Mouse (Mus musculus) neural tube, embryonic 13.5 days (tissue): ENCODE measurements at regions not wholly inside any gene's neighbourhood (a gene's known extent, or its start where the extent isn't known, plus 50 kb on each side); places are given as distances from the start of the nearest gene placed in this dataset.

ENCODE experiments used
- ATAC-seq: fragments of 200-750 bp; cut with Nextera tagmentation; 2 replicates; pipeline ENCODE4 v1.8.0; 2017; ENCODE audit warnings: low read depth, mild to moderate bottlenecking, moderate TSS enrichment, moderate library complexity
- H3K27ac ChIP-seq: fragments of 300-500 bp; sonication (generic); replicated peaks from 2 replicates; pipeline ENCODE4 v1.5.1; 2015; ENCODE audit warnings: moderate library complexity, mild to moderate bottlenecking, inconsistent platforms
- H3K27me3 ChIP-seq: fragments of 300-500 bp; sonication (generic); 2 replicates; pipeline ENCODE4 v1.6.1; 2015; ENCODE audit warnings: mild to moderate bottlenecking, inconsistent platforms
- H3K36me3 ChIP-seq: fragments of 300-500 bp; sonication (generic); 2 replicates; pipeline ENCODE4 v1.6.1; 2015; ENCODE audit warnings: mild to moderate bottlenecking, inconsistent platforms
- H3K4me1 ChIP-seq: fragments of 300-500 bp; sonication (generic); replicated peaks from 2 replicates; pipeline ENCODE4 v1.6.1; 2015; ENCODE audit warnings: inconsistent platforms
- H3K4me2 ChIP-seq: fragments of 300-500 bp; sonication (generic); 2 replicates; pipeline ENCODE4 v1.6.1; 2015; ENCODE audit warnings: inconsistent platforms, mild to moderate bottlenecking, moderate library complexity
- H3K4me3 ChIP-seq: fragments of 300-500 bp; sonication (generic); 2 replicates; pipeline ENCODE4 v1.5.1; 2015; ENCODE audit warnings: mild to moderate bottlenecking, inconsistent platforms
- H3K9ac ChIP-seq: fragments of 300-500 bp; sonication (generic); 2 replicates; pipeline ENCODE4 v1.6.1; 2015; ENCODE audit warnings: moderate library complexity, mild to moderate bottlenecking, inconsistent platforms
- H3K9me3 ChIP-seq: fragments of 300-500 bp; sonication (generic); 2 replicates; pipeline ENCODE4 v1.6.1; 2016; ENCODE audit warnings: inconsistent platforms
- WGBS: fragments of 180-500 bp; shearing (Covaris S2); methylation state at CpG from one replicate; pipeline ENCODE4 v1.1.7; 2015; 5-methylcytosine and 5-hydroxymethylcytosine counted together

DNA sequence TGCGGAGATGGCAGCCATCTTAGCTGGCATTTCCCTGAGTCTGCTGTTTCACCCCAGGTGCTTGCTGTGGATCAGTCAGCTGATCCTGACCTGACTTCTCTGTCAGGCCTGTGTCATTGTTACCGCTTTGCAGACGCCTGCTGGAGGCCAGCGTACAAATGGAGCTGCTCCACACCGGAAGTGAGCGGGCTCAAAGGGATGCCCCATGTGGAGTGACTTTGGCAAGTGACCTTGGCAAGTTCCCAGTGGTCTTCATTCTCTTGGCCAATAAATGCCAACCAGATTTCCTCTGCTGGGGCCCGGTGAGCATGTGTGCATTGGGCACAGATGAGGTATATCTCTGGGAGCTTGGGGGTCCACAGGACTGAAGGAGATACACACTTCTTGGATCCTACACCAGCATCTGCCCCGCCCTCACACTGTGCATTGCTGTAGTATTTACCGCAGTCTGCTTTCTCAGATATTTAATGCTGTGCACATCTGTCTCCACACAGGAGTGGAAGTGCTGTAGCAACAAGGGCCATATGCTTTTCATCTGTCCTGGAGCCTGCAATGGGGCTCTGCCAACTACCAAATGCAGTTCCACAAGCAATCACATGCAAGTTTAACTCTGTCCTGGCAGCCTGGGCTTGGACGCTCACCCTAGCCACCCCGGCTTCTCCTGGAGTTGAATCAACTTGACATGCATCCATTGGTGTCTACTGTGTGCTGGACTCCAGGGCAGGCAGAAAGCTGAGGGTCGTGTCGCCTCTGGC, 202.7 kb downstream of the Cdh26 start:
- no peak overlapping the region for H3K4me2 ChIP-seq
- no peaks in the 10 kb centered on the region for H3K9me3 ChIP-seq
- H3K36me3 ChIP-seq, result no peaks in the 10 kb centered on the region
- peaks cover 43% of the 10 kb centered on the region for H3K4me1 ChIP-seq
- 76% methylated on average over 13 of the region's 13 CpGs for WGBS
- no peak overlapping the region for H3K27ac ChIP-seq
- no peak overlapping the region for H3K9ac ChIP-seq
- H3K27me3 ChIP-seq, result no peaks in the 10 kb centered on the region
- peak; percentile 6; the same call in 1 of the 2 replicates for ATAC-seq
- no peak overlapping the region for H3K4me3 ChIP-seq

DNA sequence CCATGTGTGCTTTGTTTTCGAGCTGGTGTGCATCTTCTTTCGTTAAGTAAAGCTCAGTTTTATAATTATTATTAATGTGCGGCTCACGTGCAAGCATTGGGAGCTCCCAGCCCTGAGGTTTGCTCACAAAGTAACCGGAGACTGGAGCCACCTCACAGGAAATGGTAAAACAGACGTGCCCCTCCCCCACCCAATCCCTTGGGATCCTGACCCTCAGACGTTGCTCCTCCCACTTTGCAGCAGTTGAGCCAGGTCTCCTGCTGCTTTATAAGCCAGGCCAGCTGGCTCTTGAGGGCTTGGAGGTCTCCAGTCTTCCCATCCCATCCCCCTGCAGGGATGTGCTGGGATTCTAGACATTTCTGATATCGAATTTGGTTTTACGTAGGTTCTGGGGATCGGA, 203.8 kb downstream of the Cdh26 start:
- H3K27me3 ChIP-seq, result no peaks in the 10 kb centered on the region
- no peak overlapping the region for H3K4me2 ChIP-seq
- peaks cover 42% of the 10 kb centered on the region for H3K4me1 ChIP-seq
- H3K4me3 ChIP-seq, result no peak overlapping the region
- WGBS, result 43% methylated on average over 10 of the region's 10 CpGs
- no peaks in the 10 kb centered on the region for H3K9me3 ChIP-seq
- H3K9ac ChIP-seq, result no peak overlapping the region
- no peaks in the 10 kb centered on the region for H3K36me3 ChIP-seq
- no peak overlapping the region for H3K27ac ChIP-seq
- no peak for ATAC-seq

DNA sequence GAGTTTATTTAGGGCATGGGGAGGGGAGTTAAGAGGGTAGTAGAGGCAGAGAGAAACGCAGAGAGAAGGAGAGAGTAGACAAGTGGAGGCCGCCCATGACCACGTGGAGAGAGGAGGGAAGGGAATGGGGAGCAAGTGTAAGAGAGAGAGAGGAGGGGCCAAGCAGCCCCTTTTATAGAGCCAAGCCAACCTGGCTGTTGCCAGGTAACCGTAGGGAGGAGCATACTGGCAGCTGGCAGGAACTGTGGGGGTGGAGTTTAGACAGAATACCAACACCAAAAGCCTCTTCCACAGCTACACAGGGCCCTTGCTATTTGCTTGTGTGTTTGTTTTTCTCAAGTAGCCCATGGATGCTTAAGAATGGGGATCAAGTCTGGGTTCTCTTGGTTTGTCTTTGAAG, 205.4 kb downstream of the Cdh26 start:
- WGBS, result 29% methylated on average over 4 of the region's 4 CpGs
- H3K4me1 ChIP-seq, result peaks cover 42% of the 10 kb centered on the region
- no peaks in the 10 kb centered on the region for H3K9me3 ChIP-seq
- H3K27me3 ChIP-seq, result no peaks in the 10 kb centered on the region
- H3K9ac ChIP-seq, result no peak overlapping the region
- H3K4me3 ChIP-seq, result no peak overlapping the region
- ATAC-seq, result peak; percentile 60; the same call in 1 of the 2 replicates
- H3K4me2 ChIP-seq, result no peak overlapping the region
- H3K27ac ChIP-seq, result no peak overlapping the region
- no peaks in the 10 kb centered on the region for H3K36me3 ChIP-seq

DNA sequence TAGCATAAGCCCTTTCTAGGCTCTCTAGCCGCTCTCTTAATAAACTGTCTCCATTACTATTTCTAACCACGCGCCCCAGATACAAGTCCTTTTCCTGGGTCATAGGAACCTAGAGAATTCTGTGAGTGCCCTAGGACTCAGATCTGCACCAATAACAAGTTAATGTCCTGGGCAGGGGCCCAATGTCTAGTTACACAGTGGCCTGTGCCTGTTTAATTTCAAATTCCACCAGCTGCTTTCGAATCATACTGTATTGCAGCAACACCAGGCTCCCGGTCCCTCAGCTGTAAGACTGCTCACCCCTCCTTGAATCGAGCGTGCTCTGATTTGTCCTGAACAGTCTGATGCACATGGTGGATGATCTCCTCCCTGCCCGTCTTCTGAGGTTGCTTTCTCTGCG, 206.6 kb downstream of the Cdh26 start:
- Histone ChIP-seq H3K27me3 (no peaks in the 10 kb centered on the region), H3K4me3 (no peak overlapping the region), H3K4me2 (no peak overlapping the region), H3K4me1 (peaks cover 41% of the 10 kb centered on the region), H3K9ac (no peak overlapping the region), H3K9me3 (no peaks in the 10 kb centered on the region), H3K36me3 (no peaks in the 10 kb centered on the region), H3K27ac (no peak overlapping the region)
- ATAC-seq, result no peak
- WGBS, result 91% methylated on average over 9 of the region's 9 CpGs

DNA sequence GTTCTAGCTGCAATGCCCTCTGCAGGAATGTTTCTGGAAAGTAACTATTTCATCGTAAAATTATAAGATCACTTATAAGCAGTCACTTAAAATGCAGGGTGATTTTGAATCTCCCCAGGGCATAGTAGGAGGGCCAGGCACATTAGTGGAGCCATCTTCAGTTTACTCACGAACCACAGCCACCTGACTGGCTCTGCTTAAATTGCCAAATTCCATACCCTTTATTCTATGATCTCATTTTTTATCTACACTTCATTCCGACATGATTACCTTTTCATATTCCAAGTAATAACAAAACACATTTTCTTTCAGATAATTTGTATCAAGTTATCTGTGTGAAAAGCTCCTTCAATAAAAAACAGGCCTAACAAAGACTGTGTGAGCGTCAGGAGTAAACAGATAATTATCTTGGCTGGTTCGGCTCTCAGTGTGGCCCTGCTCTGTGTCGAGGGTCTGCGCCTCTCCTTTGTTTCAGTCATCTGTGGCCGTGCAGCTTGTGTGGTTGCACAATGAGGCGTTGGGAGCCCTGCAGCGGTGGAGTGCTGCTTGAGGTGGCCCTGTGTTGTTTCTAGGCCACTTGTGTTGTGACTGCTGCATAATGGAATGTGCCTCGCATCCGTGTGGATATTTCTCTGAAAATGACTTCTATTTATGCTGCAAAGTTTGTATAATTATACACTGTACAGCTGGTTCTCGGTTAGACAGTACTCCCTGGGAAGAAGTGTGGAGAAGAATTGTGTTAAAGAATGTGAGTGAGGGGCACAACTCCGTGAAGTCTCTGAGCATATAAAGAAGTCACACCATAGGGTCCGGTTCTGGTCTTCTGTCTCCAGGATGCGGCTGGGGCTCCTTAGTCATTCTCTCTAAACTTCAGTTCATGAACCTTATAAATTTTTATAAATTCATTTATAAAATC, 212.1 kb downstream of the Cdh26 start:
- no peak overlapping the region for H3K9ac ChIP-seq
- WGBS, result 34% methylated on average over 16 of the region's 16 CpGs
- peaks cover 11% of the 10 kb centered on the region; the same call in 1 of the 2 replicates for H3K4me1 ChIP-seq
- 0 out of 2 replicates have a peak overlapping the region, but pooled peaks have one; percentile 18 for H3K27ac ChIP-seq
- no peak overlapping the region for H3K4me2 ChIP-seq
- no peaks in the 10 kb centered on the region for H3K36me3 ChIP-seq
- no peaks in the 10 kb centered on the region for H3K27me3 ChIP-seq
- H3K4me3 ChIP-seq, result no peak overlapping the region
- no peaks in the 10 kb centered on the region for H3K9me3 ChIP-seq
- no peak for ATAC-seq

DNA sequence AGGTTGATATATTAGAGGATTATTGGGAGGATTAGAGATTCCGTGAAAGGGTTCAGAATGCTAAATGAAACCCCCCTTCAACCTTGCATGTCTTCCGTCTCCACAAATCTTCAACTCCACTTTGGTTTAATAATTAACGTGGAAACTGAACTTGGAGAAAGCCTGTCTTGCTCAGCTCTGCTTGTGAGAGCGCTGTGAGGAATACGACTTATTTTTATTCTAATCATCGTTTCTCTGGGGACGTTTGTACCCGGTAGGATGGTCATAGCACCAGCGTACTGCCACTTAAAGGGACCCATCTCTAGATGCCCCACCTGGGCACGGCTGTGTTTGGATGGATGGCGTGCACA, 212.7 kb downstream of the Cdh26 start:
- no peak; the same call in 1 of the 2 replicates for ATAC-seq
- no peak overlapping the region for H3K27ac ChIP-seq
- H3K4me3 ChIP-seq, result no peak overlapping the region
- H3K4me1 ChIP-seq, result peaks cover 7% of the 10 kb centered on the region; the same call in 1 of the 2 replicates
- H3K4me2 ChIP-seq, result no peak overlapping the region
- no peaks in the 10 kb centered on the region for H3K27me3 ChIP-seq
- no peak overlapping the region for H3K9ac ChIP-seq
- 64% methylated on average over 11 of the region's 11 CpGs for WGBS
- no peaks in the 10 kb centered on the region for H3K36me3 ChIP-seq
- no peaks in the 10 kb centered on the region for H3K9me3 ChIP-seq

DNA sequence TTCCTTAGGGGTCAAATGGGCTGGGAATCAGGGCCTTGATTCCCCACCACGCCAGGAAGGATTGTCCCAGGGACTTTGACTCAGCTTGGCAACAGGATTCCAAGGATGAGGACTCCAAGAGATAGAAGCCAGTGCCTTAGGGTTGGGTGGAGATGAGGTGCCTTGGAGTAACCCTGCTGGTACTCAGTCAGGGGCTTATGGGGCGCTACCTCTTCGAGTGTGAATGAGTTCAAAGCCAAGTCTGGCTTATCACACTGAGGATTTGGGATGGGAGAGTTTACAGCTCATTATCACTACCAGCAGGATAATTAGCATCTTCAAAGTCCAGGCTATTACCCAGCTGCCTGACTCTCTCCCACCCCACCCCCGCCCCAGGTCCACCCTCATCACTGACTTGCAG, 213.5 kb downstream of the Cdh26 start:
- Histone ChIP-seq H3K4me1 (peaks cover 5% of the 10 kb centered on the region; the same call in 1 of the 2 replicates), H3K9ac (no peak overlapping the region), H3K36me3 (no peaks in the 10 kb centered on the region), H3K4me3 (no peak overlapping the region), H3K27me3 (no peaks in the 10 kb centered on the region), H3K27ac (no peak overlapping the region), H3K4me2 (no peak overlapping the region), H3K9me3 (no peaks in the 10 kb centered on the region)
- 28% methylated on average over 4 of the region's 4 CpGs for WGBS
- ATAC-seq, result no peak

DNA sequence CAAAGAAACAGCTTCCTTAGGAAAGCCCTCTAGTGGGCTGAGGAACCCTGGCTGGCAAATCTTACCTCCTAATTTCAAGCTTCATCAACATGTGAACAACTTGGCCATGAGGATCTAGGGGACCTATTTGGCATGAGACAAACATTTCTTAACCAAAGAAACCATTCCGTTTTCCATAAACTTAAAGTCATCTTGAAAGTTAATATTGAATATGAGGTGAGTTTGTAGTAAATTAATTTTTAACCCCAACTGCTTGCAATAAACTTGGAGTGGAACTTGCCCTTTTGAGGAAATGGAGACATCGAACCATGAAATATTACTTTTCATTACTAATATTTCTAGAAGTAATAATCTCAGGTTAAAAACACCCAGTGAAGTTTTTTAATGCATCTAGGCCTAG, 229.7 kb downstream of the Cdh26 start:
- Histone ChIP-seq H3K36me3 (no peaks in the 10 kb centered on the region), H3K4me3 (no peak overlapping the region), H3K9ac (no peak overlapping the region), H3K27ac (no peak overlapping the region), H3K9me3 (no peaks in the 10 kb centered on the region), H3K4me2 (no peak overlapping the region), H3K27me3 (no peaks in the 10 kb centered on the region), H3K4me1 (no peaks in the 10 kb centered on the region)
- WGBS, result 92% methylated on average over 2 of the region's 2 CpGs
- ATAC-seq, result no peak

DNA sequence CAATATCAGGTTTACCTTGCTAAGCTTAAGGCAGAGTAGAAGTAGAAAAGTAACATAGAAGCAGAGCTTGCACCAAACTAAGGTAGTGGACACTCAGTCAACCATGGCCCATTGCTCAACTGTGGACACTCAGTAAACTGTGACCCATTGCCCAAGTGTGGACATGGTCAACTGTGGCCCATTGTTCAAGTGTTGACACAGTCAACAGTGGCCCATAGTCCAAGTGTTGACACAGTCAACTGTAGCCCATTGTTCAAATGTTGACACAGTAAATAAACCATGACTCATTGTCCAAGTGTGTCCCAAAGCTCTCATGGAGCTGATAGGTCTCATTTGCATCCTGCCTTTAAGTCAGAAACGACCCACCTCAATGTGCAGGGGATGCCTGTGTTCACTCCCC, 232.1 kb downstream of the Cdh26 start:
- no peaks in the 10 kb centered on the region for H3K27me3 ChIP-seq
- WGBS, result 40% methylated on average over 1 of the region's 1 CpGs

DNA sequence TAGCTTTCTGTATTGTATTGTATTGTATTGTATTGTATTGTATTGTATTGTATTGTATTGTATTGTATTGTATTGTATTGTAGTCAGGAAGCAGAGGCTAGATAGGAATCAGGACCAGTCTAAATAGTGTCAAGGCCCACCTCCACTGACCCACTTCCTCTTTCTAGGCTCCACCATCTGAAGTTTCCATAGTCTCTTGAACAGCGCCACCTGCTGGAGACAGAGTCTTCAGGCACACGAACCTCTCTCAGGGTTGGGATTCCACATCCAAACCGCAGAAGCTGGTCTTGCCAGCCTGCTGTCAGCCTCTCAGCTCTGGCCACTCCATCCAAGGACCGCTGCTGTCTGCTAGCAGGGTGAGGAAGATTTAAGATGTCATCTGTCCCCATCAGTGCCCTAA, 234.6 kb downstream of the Cdh26 start:
- H3K27ac ChIP-seq, result no peak overlapping the region
- H3K27me3 ChIP-seq, result peaks cover 6% of the 10 kb centered on the region; the same call in 1 of the 2 replicates
- no peak overlapping the region for H3K4me3 ChIP-seq
- no peaks in the 10 kb centered on the region for H3K9me3 ChIP-seq
- H3K4me2 ChIP-seq, result no peak overlapping the region
- H3K36me3 ChIP-seq, result no peaks in the 10 kb centered on the region
- peaks cover 2% of the 10 kb centered on the region for H3K4me1 ChIP-seq
- 19% methylated on average over 4 of the region's 4 CpGs for WGBS
- H3K9ac ChIP-seq, result no peak overlapping the region
- no peak for ATAC-seq

More for the DNA sequence above, 232.1 kb downstream of the Cdh26 start:
- Histone ChIP-seq H3K27ac (no peak overlapping the region), H3K9me3 (no peaks in the 10 kb centered on the region), H3K9ac (no peak overlapping the region), H3K36me3 (no peaks in the 10 kb centered on the region), H3K4me1 (no peaks in the 10 kb centered on the region), H3K4me3 (no peak overlapping the region), H3K4me2 (no peak overlapping the region)
- no peak for ATAC-seq

DNA sequence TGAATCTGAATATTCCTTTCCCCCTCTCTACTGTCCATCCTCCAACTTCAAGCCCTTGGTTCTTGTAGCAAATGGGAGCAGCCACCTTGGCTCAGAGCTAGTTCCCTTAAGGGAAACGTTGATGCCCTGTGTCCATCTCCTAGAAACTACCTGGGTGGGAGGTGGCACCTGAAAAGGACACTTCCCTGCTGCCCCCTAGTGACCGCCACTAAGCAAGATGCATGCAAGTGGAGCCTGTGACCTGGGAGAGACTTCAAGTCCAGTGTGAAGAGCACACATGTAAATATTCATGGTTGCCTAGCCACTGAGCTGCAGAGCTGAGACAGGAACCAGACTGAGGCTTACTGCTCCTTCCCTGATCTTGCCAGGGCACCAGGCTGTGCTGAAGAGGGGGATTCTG, 238.1 kb downstream of the Cdh26 start:
- Histone ChIP-seq H3K9me3 (no peaks in the 10 kb centered on the region), H3K4me2 (no peak overlapping the region), H3K4me1 (peaks cover 25% of the 10 kb centered on the region), H3K27ac (no peak overlapping the region), H3K36me3 (no peaks in the 10 kb centered on the region), H3K4me3 (no peak overlapping the region), H3K9ac (no peak overlapping the region), H3K27me3 (peaks cover 6% of the 10 kb centered on the region; the same call in 1 of the 2 replicates)
- ATAC-seq, result no peak
- WGBS, result 19% methylated on average over 2 of the region's 2 CpGs

DNA sequence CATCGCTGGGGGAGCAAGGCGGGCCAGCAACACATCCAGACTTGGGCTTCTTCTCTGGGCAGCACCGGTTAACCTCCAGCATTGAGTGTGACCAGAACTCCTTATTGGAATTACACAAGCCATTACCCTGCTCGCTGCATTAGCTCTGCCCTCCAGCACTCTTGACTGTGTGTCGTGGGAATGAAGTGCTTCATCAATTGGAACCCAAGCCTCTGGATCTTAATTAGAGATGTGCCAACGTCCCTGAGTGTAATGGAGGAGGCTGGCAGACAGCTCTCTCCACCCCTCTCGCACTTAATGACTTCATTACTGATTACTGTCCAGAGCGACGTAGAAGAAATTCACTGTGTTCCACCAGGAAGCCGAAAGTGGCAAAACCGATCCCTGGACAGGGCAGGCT, 240.6 kb downstream of the Cdh26 start:
- Histone ChIP-seq H3K4me3 (no peak overlapping the region), H3K27ac (0 out of 2 replicates have a peak overlapping the region, but pooled peaks have one; percentile 52), H3K9ac (no peak overlapping the region), H3K4me2 (no peak overlapping the region), H3K9me3 (no peaks in the 10 kb centered on the region), H3K36me3 (no peaks in the 10 kb centered on the region), H3K27me3 (peaks cover 6% of the 10 kb centered on the region; the same call in 1 of the 2 replicates), H3K4me1 (peaks cover 39% of the 10 kb centered on the region)
- WGBS, result 47% methylated on average over 11 of the region's 11 CpGs
- peak; percentile 73 for ATAC-seq
